ENCODE assay signal across 8 mouse cellular contexts in genomic region chr17:86144537-86145078, GRCm38 (mm10). TPM values are rescaled to one million over a fixed set of nuclear protein-coding genes. Genes with fewer than 3 reads are reported as not detected.
DNase-seq lines count a peak whose midpoint lies in the region; ATAC-seq and TF ChIP-seq lines count a peak whose summit lies in the region.

No protein-coding gene starts in this region.

- no peaks in the 10 kb centered on the region for H3K27me3 ChIP-seq in forebrain, embryonic 15.5 days
- H3K27me3 ChIP-seq in liver, adult 2 months (ENCODE audit: control insufficient read depth, insufficient read depth, low read length): no peaks in the 10 kb centered on the region
- H3K27me3 ChIP-seq in neural tube, embryonic 15.5 days (replicated peaks): no peaks in the 10 kb centered on the region

- ATAC-seq in forebrain, embryonic 15.5 days (replicated peaks): peak; percentile 87
- peak; percentile 82 for ATAC-seq in neural tube, embryonic 15.5 days (ENCODE audit: low FRiP score)

- peak overlapping the region; percentile 67 for H3K9ac ChIP-seq in forebrain, embryonic 15.5 days (replicated peaks)
- H3K9ac ChIP-seq in liver, adult 2 months (ENCODE audit: low read depth, low read length): peak overlapping the region; percentile 80
- peak overlapping the region; percentile 55 for H3K9ac ChIP-seq in neural tube, embryonic 15.5 days (replicated peaks)

- H3K4me3 ChIP-seq in forebrain, embryonic 15.5 days: peak overlapping the region; percentile 85
- H3K4me3 ChIP-seq in liver, adult 2 months (ENCODE audit: insufficient read depth, low read depth, low read length): peak overlapping the region; percentile 89
- H3K4me3 ChIP-seq in neural tube, embryonic 15.5 days (replicated peaks): peak overlapping the region; percentile 69

- no peak for TF ChIP-seq CTCF in liver, adult 2 months (IDR thresholded peaks at IDR 0.05; ENCODE audit: low read depth, low read length)

- peak overlapping the region; percentile 51 for H3K27ac ChIP-seq in forebrain, embryonic 15.5 days (replicated peaks)
- peak overlapping the region; percentile 70 for H3K27ac ChIP-seq in liver, adult 2 months (replicated peaks; ENCODE audit: insufficient read depth, low read depth, low read length)
- H3K27ac ChIP-seq in neural tube, embryonic 15.5 days (replicated peaks): peak overlapping the region; percentile 69

- peaks cover 13% of the 10 kb centered on the region for H3K4me1 ChIP-seq in forebrain, embryonic 15.5 days
- peaks cover 8% of the 10 kb centered on the region for H3K4me1 ChIP-seq in liver, adult 2 months (ENCODE audit: control insufficient read depth, insufficient read depth, low read length)
- peaks cover 14% of the 10 kb centered on the region for H3K4me1 ChIP-seq in neural tube, embryonic 15.5 days

- TF ChIP-seq POLR2A in liver, adult 2 months (IDR thresholded peaks at IDR 0.05; ENCODE audit: extremely low read depth, insufficient read depth, low read length): 0 out of 2 replicates have a peak, but pooled peaks have one; percentile 18

- peak; percentile 32 to 38 for DNase-seq in adrenal gland, postnatal 36 days
- DNase-seq in adrenal gland, adult 2 months: no peak
- DNase-seq in ovary, postnatal 36 days (ENCODE audit: low spot score): peak; percentile 24
- DNase-seq in ovary, adult 18-20 months (ENCODE audit: low spot score): no peak
- DNase-seq in liver, adult 2 months (ENCODE audit: extremely low read depth, low read depth, low spot score): peak; percentile 34
- DNase-seq in layer of hippocampus, adult 8-10 months (ENCODE audit: low spot score in 2 of 2): no peak

- H3K79me2 ChIP-seq in liver, adult 2 months (ENCODE audit: control insufficient read depth, insufficient read depth, low read length): peaks cover 5% of the 10 kb centered on the region; the same call in 1 of the 2 replicates

- peak overlapping the region; percentile 81 for H3K4me2 ChIP-seq in forebrain, embryonic 15.5 days (replicated peaks)
- H3K4me2 ChIP-seq in neural tube, embryonic 15.5 days: peak overlapping the region; percentile 92

- no peaks in the 10 kb centered on the region for H3K9me3 ChIP-seq in forebrain, embryonic 15.5 days
- H3K9me3 ChIP-seq in neural tube, embryonic 15.5 days (replicated peaks): no peaks in the 10 kb centered on the region

- 0 out of 2 replicates have a peak, but pooled peaks cover 5% of the 10 kb centered on the region for H3K36me3 ChIP-seq in forebrain, embryonic 15.5 days
- H3K36me3 ChIP-seq in liver, adult 2 months (ENCODE audit: control insufficient read depth, insufficient read depth, low read length): peaks cover under 1% of the 10 kb centered on the region; the same call in 1 of the 2 replicates
- H3K36me3 ChIP-seq in neural tube, embryonic 15.5 days: peaks cover 2% of the 10 kb centered on the region; the same call in 1 of the 2 replicates

- under 1% methylated on average over 33 of the region's 33 CpGs for WGBS in forebrain, embryonic 15.5 days
- under 1% methylated on average over 33 of the region's 33 CpGs for WGBS in liver, adult 2 months
- under 1% methylated on average over 33 of the region's 33 CpGs for WGBS in neural tube, embryonic 15.5 days

RNA-seq across cellular contexts. Expression of gene Srbd1, which starts 0.4 kb away (rescaled TPM):
- 10 to 100 TPM; 18.8 to 20.6 TPM for total RNA-seq in adrenal gland, postnatal 36 days (2021)
- 10 to 100 TPM; 13.8 to 18.2 TPM for total RNA-seq in adrenal gland, adult 2 months (2021)
- polyA plus RNA-seq in adrenal gland, adult 2 months (2012; rRNA removed): 0.75 and 1.3 TPM in 2 replicates
- 17.1 and 20.5 TPM in 2 replicates for polyA plus RNA-seq in forebrain, embryonic 15.5 days (2015; fragmentation: Nextera tagmentation; extraction: Ambion mirVana)
- total RNA-seq in liver, adult 2 months (2014; rRNA removed): 12.8 and 20.9 TPM in 2 replicates
- polyA plus RNA-seq in liver, adult 2 months (2012; rRNA removed): 2.1 and 2.6 TPM in 2 replicates
- polyA plus RNA-seq in neural tube, embryonic 15.5 days (2015; fragmentation: Nextera tagmentation; extraction: Ambion mirVana): 13.9 and 14.7 TPM in 2 replicates
- total RNA-seq in layer of hippocampus, adult 8-10 months (2022): 10 to 100 TPM; 14.6 to 18.9 (median 15.8) TPM

RNA-seq across cellular contexts. Expression of gene Prkce, which starts 23.0 kb away (rescaled TPM):
- 10 to 100 TPM; 18.1 to 21.1 TPM for total RNA-seq in adrenal gland, postnatal 36 days (2021)
- 10 to 100 TPM; 17.5 to 20.5 TPM for total RNA-seq in adrenal gland, adult 2 months (2021)
- 4.0 and 4.5 TPM in 2 replicates for polyA plus RNA-seq in adrenal gland, adult 2 months (2012; rRNA removed)
- polyA plus RNA-seq in forebrain, embryonic 15.5 days (2015; fragmentation: Nextera tagmentation; extraction: Ambion mirVana): 42.6 and 45.4 TPM in 2 replicates
- 6.4 and 7.2 TPM in 2 replicates for total RNA-seq in liver, adult 2 months (2014; rRNA removed)
- 1.7 and 2.0 TPM in 2 replicates for polyA plus RNA-seq in liver, adult 2 months (2012; rRNA removed)
- polyA plus RNA-seq in neural tube, embryonic 15.5 days (2015; fragmentation: Nextera tagmentation; extraction: Ambion mirVana): 35.7 and 48.0 TPM in 2 replicates
- 100 to 1,000 TPM; 343 to 388 (median 379) TPM for total RNA-seq in layer of hippocampus, adult 8-10 months (2022)

Comparison
In these comparisons a context has a peak if more than half of its experiments do, and no peak if none do; other contexts are left out.
1. DNase-seq: peak in adrenal gland, postnatal 36 days (2 of 2), ovary, postnatal 36 days (single experiment) and liver, adult 2 months (single experiment); none in adrenal gland, adult 2 months (single experiment), ovary, adult 18-20 months (single experiment) and layer of hippocampus, adult 8-10 months (0 of 2).
2. RNA of gene Prkce, which starts 23.0 kb away (total RNA-seq): 343 to 388 TPM in layer of hippocampus, adult 8-10 months; 18.1 to 21.1 TPM in adrenal gland, postnatal 36 days, 17.5 to 20.5 TPM in adrenal gland, adult 2 months and 6.4 to 7.2 TPM in liver, adult 2 months; every median in the first group is over 10 times any median in the second.
3. Peak in every context shown above with its lines, with median percentiles within 50 percentile points of each other: H3K27ac ChIP-seq, H3K4me3 ChIP-seq and H3K9ac ChIP-seq.